Mouse (Mus musculus): Measurements from ENCODE around the gene Exoc3l4.
A peak's percentile ranks its signal among the peaks of the same experiment; 100 is the strongest.

The Exoc3l4 gene

GRCm38 (mm10) chr12:111434745-111435327 lies 18.0 kb downstream of the Exoc3l4 start:
- DNase-seq: no peak

GRCm38 (mm10) chr12:111436170-111436569 lies 19.4 kb downstream of the Exoc3l4 start:
- no peak for DNase-seq

GRCm38 (mm10) chr12:111436640-111437039 lies 19.8 kb downstream of the Exoc3l4 start:
- no peak for DNase-seq

- DNase-seq: no peak
These were observed 20.5 kb downstream of the Exoc3l4 start for GRCm38 (mm10) chr12:111437222-111437900.

GRCm38 (mm10) chr12:111438850-111439249 lies 22.0 kb downstream of the Exoc3l4 start:
- no peak for DNase-seq

GRCm38 (mm10) chr12:111440701-111441373 lies 24.0 kb downstream of the Exoc3l4 start:
- DNase-seq: no peak

GRCm38 (mm10) chr12:111441523-111441922 lies 24.7 kb downstream of the Exoc3l4 start:
- DNase-seq: no peak

GRCm38 (mm10) chr12:111442309-111443010 lies 25.6 kb downstream of the Exoc3l4 start, which contains the start of gene Tnfaip2:
Gene Tnfaip2 (plus strand): TSS chr12:111442469.
- DNase-seq: peak; percentile 27 to 44

- no peak for DNase-seq
These were observed 26.4 kb downstream of the Exoc3l4 start for GRCm38 (mm10) chr12:111443011-111443870.

GRCm38 (mm10) chr12:111443921-111444831 lies 27.4 kb downstream of the Exoc3l4 start:
- DNase-seq: no peak

- no peak for DNase-seq
These were observed 28.5 kb downstream of the Exoc3l4 start for GRCm38 (mm10) chr12:111445161-111445889.

GRCm38 (mm10) chr12:111445890-111446613 lies 29.2 kb downstream of the Exoc3l4 start:
- DNase-seq: no peak

- DNase-seq: no peak
These were observed 29.9 kb downstream of the Exoc3l4 start for GRCm38 (mm10) chr12:111446745-111447144.

GRCm38 (mm10) chr12:111447350-111447749 lies 30.5 kb downstream of the Exoc3l4 start:
- no peak for DNase-seq

GRCm38 (mm10) chr12:111447898-111448760 lies 31.3 kb downstream of the Exoc3l4 start:
- no peak for DNase-seq

GRCm38 (mm10) chr12:111448931-111449705 lies 32.3 kb downstream of the Exoc3l4 start:
- no peak for DNase-seq

GRCm38 (mm10) chr12:111450359-111450758 lies 33.5 kb downstream of the Exoc3l4 start:
- no peak for DNase-seq

- no peak for DNase-seq
These were observed 34.7 kb downstream of the Exoc3l4 start for GRCm38 (mm10) chr12:111451561-111451960.

Measured in B cell, adult 2 months (primary cell).